Mouse (Mus musculus) hindbrain, embryonic 15.5 days (tissue): Measurements from ENCODE around the gene Dapk2. TPM values are rescaled to one million over a fixed set of nuclear protein-coding genes. Genes with fewer than 3 reads are reported as not detected.

Source experiments
- ATAC-seq: fragments of 200-750 bp; cut with Nextera tagmentation; 2 replicates; pipeline ENCODE4 v1.8.0; 2017; ENCODE audit warnings: low read depth, moderate number of reproducible peaks, moderate TSS enrichment; ENCODE audit not compliant: low FRiP score
- H3K27ac ChIP-seq: fragments of 300-500 bp; sonication (generic); replicated peaks from 2 replicates; pipeline ENCODE4 v1.5.1; 2015; ENCODE audit warnings: mild to moderate bottlenecking, inconsistent platforms
- H3K27me3 ChIP-seq: fragments of 300-500 bp; sonication (generic); 2 replicates; pipeline ENCODE4 v1.6.1; 2015; ENCODE audit warnings: control low read depth, inconsistent platforms
- H3K36me3 ChIP-seq: fragments of 300-500 bp; sonication (generic); 2 replicates; pipeline ENCODE4 v1.6.1; 2015; ENCODE audit warnings: control low read depth, inconsistent platforms
- H3K4me1 ChIP-seq: fragments of 300-500 bp; sonication (generic); replicated peaks from 2 replicates; pipeline ENCODE4 v1.6.1; 2015; ENCODE audit warnings: control low read depth, inconsistent platforms
- H3K4me2 ChIP-seq: fragments of 300-500 bp; sonication (generic); 2 replicates; pipeline ENCODE4 v1.6.1; 2015; ENCODE audit warnings: moderate library complexity, mild to moderate bottlenecking, inconsistent platforms
- H3K4me3 ChIP-seq: fragments of 300-500 bp; sonication (generic); 2 replicates; pipeline ENCODE4 v1.5.1; 2015; ENCODE audit warnings: mild to moderate bottlenecking, inconsistent platforms
- H3K9ac ChIP-seq: fragments of 300-500 bp; sonication (generic); 2 replicates; pipeline ENCODE4 v1.6.1; 2015; ENCODE audit warnings: inconsistent platforms
- H3K9me3 ChIP-seq: fragments of 300-500 bp; sonication (generic); 2 replicates; pipeline ENCODE4 v1.6.1; 2016; ENCODE audit warnings: control low read depth, inconsistent platforms
- WGBS: fragments of 180-500 bp; shearing (Covaris S2); methylation state at CpG from one replicate; pipeline ENCODE4 v1.1.7; 2015; 5-methylcytosine and 5-hydroxymethylcytosine counted together
- polyA plus RNA-seq: library from polyadenylated mRNA; unstranded; fragments of >200 nt; fragmentation: Nextera tagmentation; extraction: Ambion mirVana; gene quantifications from 2 replicates; pipeline ENCODE4 v1.2.1, GENCODE M21; 2015

The Dapk2 gene
- polyA plus RNA-seq, 1 experiment from 2014 or later, result 0.65 TPM

- Histone ChIP-seq H3K27me3 (no peaks in the 10 kb centered on the region), H3K9me3 (no peaks in the 10 kb centered on the region), H3K27ac (no peak overlapping the region), H3K36me3 (no peaks in the 10 kb centered on the region), H3K4me1 (peaks cover 23% of the 10 kb centered on the region), H3K4me2 (no peak overlapping the region), H3K4me3 (no peak overlapping the region), H3K9ac (no peak overlapping the region)
- no peak for ATAC-seq
- 68% methylated on average over 2 of the region's 2 CpGs for WGBS
Observed at GRCm38 (mm10) chr9:66307341-66307740, 149.3 kb downstream of the Dapk2 start.

DNA sequence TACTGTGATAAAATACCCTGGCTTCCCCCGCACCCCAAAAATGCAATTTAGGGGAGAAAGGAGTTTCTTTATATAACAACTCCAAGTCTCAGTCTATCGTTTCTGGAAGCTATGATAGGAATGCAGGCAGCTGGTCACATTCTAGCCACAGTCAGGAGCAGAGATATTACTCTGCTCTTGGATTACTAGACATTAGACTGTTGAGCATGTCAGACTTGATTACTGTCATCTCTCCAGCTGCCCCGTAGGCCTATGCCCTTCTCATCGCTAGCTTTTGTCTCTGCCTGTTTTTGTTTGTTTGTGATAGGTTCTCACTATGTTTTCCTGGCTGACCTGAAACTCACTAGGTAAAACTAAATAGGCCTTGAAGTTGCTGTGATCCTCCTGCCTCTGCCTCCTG is 150.7 kb downstream of the Dapk2 start:
- no peaks in the 10 kb centered on the region for H3K36me3 ChIP-seq
- H3K4me1 ChIP-seq, result peaks cover 23% of the 10 kb centered on the region
- H3K9ac ChIP-seq, result no peak overlapping the region
- H3K9me3 ChIP-seq, result no peaks in the 10 kb centered on the region
- no peak overlapping the region for H3K4me2 ChIP-seq
- 85% methylated on average over 4 of the region's 4 CpGs for WGBS
- no peak overlapping the region for H3K27ac ChIP-seq
- no peak for ATAC-seq
- no peaks in the 10 kb centered on the region for H3K27me3 ChIP-seq
- H3K4me3 ChIP-seq, result no peak overlapping the region

DNA sequence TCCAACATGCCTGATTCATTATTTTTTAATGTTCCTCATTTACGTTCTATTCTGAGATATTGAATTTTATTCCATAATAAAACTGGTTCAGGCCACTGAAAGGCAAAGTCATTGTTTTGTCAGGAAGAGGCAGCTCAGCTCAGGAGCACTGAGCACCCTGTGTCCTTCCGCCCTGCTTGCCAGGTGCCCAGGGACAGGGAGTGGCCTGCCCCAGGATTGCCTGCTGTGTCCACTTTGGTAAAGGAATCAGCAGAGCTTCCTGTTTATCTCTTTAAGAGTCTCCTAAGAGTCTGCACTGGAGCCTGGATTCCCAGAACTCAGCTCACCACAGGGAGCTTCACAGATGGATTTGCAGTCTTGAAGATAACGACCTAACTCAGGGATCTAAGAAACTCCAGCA is 153.4 kb downstream of the Dapk2 start:
- H3K4me1 ChIP-seq, result no peaks in the 10 kb centered on the region
- no peak overlapping the region for H3K9ac ChIP-seq
- no peaks in the 10 kb centered on the region for H3K27me3 ChIP-seq
- no peak overlapping the region for H3K27ac ChIP-seq
- 48% methylated on average over 3 of the region's 3 CpGs for WGBS
- no peaks in the 10 kb centered on the region for H3K9me3 ChIP-seq
- no peaks in the 10 kb centered on the region for H3K36me3 ChIP-seq
- no peak overlapping the region for H3K4me2 ChIP-seq
- no peak for ATAC-seq
- H3K4me3 ChIP-seq, result no peak overlapping the region

DNA sequence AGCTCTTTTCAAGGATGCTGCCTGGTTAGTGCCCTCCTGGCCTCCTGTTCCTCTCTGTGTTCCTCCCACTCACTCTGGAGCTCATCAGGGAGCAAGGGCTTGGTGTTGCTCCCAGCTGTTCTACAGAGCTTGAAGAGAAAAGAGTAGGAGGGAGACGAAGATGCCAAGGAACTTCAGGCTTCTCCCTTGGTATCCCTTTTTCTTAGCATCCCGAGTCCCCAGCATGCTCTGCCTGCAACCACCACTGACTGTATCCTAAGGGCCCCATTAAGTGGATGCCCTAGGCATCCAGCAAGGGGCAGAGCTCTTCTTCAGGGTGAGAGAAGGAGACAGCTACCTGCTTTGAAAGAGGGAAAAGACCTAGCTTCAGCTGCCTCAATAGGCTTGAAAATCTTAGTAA is 158.6 kb downstream of the Dapk2 start:
- no peak overlapping the region for H3K27ac ChIP-seq
- WGBS, result 77% methylated on average over 2 of the region's 2 CpGs
- no peaks in the 10 kb centered on the region for H3K9me3 ChIP-seq
- ATAC-seq, result no peak
- H3K36me3 ChIP-seq, result no peaks in the 10 kb centered on the region
- H3K4me1 ChIP-seq, result no peaks in the 10 kb centered on the region
- H3K9ac ChIP-seq, result no peak overlapping the region
- H3K27me3 ChIP-seq, result no peaks in the 10 kb centered on the region
- H3K4me2 ChIP-seq, result no peak overlapping the region
- H3K4me3 ChIP-seq, result no peak overlapping the region

Other genes with a start within 250 kb of the Dapk2 start
- gene Trip4, start 249.4 kb upstream of the Dapk2 start, polyA plus RNA-seq, result 29.6 and 31.6 TPM in 2 replicates
- gene Csnk1g1, start 249.3 kb upstream of the Dapk2 start, polyA plus RNA-seq, result 22.4 and 22.9 TPM in 2 replicates
- 346 and 359 TPM in 2 replicates for gene Ppib, start 98.0 kb upstream of the Dapk2 start, polyA plus RNA-seq
- 9.1 and 11.6 TPM in 2 replicates for gene Snx22, start 88.5 kb upstream of the Dapk2 start, polyA plus RNA-seq
- 76.7 and 76.9 TPM in 2 replicates for gene Snx1, start 31.6 kb upstream of the Dapk2 start, polyA plus RNA-seq
- gene Ciao2a, start 31.6 kb upstream of the Dapk2 start, polyA plus RNA-seq, result 68.5 and 70.1 TPM in 2 replicates
- gene Herc1, start 192.2 kb downstream of the Dapk2 start, polyA plus RNA-seq, result 42.6 and 44.1 TPM in 2 replicates